Mouse (Mus musculus): Measurements from ENCODE around the gene Crocc.
A peak's percentile ranks its signal among the peaks of the same experiment; 100 is the strongest.

The Crocc gene

DNA sequence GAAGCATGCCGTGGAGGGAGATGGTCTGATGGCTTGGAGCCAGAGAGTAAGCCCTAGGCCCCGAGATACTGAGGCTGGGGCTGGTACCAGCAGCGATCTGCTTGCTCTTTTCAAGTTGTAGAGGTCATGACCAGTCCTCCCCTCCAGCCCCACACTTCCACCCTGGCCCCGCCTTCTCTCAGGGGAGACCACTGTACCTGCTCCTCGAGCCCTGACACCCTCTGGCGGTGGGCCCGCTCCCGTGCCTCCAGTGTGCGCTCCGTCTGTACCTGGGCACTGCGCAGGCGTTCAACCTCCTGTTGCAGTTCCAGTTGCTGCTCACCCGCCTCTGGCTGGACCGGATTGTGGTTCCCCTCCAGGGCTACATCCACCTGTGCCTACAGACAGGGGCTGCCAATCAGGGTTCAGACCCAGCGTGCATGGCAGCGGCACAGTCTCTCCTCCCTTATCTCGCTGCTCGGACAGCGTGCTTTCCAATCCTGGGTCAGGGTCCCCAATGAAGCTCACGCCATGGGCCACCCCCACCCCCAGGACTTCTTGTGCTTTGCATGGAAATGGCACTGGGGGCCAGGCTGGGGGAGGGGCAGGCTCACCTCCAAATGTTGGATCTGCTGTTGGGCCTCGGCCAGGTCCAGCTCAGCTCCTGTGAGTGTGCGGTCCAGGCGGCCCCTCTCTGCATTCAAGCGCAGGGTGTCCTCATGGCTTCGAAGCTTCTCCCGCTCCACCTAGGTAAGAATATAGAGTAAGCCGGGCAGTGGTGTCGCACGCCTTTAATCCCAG is 42.5 kb downstream of the Crocc start:
- no peak for DNase-seq

DNA sequence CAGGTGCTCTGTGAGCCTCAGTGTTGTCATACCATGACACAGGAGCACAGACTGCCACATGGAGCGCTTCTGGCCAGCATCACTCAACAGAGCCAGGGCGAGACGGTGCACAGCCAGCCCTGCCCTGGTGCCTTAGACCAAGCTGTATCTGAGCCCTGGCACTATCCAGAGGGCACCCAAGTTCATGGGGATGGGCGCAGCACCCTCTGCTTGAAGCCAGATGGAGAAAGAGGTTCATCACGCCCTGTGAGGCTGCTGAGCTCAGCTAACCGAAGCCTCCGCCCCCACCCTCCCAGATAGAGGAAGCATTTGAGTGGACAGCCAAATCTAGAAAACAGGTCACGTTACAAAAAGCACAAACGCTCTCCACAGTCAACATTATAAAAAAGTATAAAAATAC is 44.0 kb downstream of the Crocc start:
- DNase-seq = peak; percentile 60

DNA sequence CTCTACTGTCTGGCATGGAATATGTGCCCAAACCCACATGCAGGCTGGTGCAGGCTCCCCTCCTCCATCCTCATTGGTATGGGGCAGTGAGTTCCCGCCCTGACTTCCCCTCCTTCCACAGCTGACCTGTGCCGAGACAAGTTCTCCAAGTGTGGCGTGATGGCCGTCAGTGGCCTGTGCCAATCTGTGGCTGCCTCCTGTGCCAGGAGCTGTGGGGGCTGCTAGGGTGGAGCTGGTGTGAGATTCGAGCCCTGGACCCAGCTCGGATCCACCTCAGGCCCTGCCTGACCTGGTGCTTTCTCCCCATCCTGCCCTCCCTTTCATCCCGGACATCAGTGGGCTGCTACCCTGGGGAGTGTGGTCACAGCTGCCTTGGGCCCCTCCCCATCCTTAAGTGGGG is 45.0 kb downstream of the Crocc start:
- no peak for DNase-seq

DNA sequence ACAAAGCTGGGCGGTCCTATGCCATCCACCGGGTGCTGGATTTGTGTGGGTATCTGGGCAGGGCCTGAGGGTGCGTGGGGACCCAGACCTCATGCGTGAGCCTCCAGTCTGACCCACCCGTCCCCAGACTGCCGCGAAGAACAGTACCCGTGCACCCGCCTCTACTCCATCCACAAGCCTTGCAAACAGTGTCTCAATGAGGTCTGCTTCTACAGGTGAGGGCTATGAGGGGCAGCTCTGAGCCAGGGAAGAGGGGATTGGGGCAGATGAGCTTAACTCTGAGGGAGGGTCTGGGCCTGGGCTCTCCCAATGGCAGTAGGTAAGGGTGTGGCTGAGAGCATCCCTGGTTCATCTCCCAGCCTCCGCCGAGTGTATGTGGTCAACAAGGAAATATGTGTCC is 45.5 kb downstream of the Crocc start:
- DNase-seq = no peak

DNA sequence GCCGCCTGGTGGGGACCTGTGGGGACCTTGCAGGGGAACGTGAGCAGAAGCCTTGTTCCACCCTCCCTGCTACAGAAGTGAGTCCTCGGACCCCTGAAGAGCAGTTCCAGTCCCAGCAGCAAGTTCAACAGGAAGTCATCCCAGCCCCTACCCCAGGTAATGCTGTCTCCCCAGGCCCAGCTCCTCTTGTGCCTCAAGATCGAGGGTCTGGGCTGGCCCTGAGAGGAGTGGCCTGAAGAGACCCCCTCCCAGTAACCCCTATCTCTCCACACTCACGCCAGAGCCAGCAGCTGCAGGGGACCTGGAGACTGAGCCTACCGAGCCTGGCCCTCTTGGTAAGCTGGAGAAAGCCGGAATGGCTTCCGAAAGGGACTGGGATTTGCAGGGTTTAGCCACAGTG is 46.2 kb downstream of the Crocc start:
- DNase-seq = no peak

DNA sequence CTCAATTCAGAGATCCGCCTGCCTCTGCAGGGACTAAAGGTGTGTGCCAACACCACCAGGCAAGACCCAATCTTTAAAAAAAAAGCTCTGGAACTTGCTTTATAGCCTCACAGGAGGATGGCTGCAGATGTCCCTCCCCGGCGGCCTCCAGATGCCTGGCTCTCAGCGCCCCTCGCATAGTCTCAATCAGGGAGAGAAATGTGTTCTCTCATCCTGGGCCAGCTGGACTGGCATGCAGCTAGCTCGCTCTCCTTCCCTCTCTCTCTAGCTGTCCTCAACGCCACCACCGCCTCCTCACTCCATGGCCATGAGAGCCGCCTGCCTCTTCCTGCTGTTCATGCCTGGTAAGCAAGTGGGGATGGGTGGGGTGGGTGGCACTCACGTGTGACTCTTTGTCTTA is 47.8 kb downstream of the Crocc start:
- DNase-seq = peak; percentile 44

DNA sequence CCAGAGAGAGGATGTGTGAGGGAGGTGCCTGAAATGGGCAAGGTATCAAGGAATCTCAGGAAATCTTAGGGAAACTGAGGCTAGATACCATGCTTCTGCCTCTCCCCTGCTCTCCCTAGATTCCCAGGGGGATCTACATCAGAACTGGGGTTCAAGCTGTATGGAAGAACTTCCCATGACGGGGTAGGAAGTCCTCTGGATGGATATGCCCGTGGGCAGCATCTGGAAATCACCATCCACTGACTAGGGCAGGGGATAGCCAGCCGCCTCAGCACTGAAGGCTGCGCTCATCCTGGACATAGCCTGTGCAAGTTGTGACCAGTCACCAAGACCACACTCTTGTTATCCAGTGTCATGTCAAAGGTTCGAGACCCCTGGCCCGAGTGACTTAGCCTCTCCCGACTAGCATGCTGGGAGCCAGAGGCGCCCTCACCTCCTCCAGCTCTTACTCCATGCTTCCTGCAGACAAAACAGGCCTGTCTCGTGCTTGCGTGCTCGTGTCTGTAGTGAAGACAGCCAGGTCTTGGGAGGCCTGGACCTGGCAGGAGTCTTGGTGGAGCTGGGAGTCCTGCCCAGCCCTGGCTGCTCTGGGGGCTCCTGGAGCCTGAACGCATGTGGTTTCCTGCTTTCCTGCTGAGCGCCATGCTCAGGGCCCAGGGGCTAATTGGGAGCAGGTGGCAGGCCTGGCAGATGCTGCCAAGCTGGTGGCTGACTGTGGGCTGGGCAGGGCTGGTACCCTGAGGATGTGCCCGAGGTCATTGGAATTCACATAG is 48.6 kb downstream of the Crocc start:
- no peak for DNase-seq

DNA sequence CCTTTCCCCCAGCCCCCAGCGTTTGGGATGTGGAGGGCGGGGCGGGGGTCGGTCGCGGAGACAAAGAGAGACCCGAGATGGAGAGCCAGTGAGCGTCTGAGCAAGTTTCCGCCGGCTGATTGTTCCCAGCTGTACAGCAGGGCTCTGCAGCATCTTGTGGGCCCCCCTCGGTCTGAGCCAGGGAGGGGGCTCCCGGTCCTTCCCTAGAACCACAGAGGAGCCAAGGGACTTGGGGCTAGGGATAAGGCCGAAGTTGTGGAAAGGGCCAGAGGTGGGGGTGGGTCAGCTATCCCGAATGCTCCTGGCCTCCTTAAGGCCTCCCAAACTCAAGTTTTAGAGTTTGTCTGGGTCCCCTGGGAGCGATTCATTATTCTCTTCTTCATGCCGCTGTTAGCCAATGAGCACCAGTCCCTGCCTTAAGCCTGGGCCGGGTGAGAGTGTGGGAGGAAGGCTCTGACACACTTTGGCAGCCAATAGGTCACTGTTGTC is 49.4 kb downstream of the Crocc start:
- no peak for DNase-seq

DNA sequence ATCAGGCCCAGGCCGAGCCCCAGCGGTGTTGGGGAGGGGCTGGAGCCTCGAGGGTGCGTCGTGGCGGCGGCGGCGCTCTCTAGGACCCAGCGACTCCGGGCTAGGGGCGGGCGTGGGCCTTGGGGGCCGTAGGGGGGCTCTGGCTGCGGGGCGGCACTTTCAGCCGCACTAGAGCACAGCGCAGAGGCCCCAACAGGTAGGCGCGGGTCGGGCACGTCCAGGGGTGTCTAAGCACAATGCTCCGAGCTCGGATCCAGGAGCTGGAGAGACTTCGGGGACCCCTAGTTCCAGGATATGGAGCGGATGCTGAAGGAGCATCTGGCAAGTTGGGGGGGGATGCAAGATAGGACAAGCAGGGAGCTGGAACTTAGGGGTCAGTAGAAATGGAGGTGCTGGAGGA is 49.8 kb downstream of the Crocc start:
- DNase-seq = no peak

DNA sequence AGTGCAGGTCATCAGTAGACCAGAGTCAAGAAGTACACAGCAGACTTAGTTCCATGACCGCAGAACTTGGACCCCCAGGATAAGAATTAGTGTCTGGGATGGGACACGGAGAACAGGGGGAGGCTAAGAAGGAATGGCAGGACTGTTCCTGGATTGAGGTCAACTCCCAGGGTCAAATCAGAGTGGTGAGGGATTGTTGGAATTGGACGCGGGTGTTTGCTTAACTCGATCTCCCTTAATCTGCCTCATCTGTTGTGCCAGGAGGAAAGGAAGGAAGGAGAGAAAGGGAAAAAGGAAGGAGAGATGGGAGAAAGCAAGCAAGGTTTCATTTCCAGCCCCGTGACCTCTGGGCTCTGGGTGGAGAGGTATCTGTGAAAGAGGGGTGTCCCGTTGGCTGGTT is 50.2 kb downstream of the Crocc start, which contains the start of gene Mfap2:
TSS of gene Mfap2 (plus strand) at position 301 of the 400 bp plus-strand sequence.
- DNase-seq = no peak

DNA sequence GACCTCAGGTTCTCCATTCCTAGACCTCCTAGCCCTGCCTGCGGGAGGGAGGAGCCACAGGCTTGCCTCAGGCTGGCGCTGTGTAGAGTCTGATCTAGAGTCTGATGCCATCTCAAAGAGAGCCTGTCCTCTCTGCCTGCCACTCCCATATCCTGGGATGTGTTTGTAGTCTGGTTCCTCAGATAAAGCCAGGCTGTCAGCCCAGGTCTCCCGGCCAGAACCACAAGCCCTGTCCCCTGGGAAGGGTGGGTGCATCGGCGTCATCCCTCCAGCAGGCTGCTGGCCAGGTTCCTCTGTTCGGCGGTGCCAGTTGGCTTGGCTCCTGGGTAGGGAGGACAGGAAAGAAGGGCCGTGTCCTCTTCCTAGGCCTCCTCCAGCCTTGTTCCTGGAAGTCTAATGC is 52.3 kb downstream of the Crocc start:
- DNase-seq = no peak

DNA sequence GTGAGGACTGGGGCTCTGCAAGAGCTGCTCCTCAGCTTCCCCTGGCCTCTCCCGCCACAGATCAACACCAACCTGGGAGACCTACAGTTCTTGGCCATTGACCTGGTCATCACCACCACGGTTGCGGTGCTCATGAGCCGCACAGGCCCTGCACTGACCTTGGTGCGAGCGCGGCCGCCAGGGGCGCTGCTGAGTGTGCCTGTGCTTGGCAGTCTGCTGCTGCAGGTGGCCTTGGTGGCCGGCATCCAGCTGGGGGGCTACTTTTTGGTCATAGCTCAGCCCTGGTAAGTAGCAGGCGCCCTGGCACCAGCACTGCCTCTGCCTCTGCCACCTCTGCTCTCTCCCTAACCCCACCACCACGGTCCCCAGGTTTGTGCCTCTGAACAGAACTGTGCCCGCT is 54.4 kb downstream of the Crocc start:
- DNase-seq = no peak

DNA sequence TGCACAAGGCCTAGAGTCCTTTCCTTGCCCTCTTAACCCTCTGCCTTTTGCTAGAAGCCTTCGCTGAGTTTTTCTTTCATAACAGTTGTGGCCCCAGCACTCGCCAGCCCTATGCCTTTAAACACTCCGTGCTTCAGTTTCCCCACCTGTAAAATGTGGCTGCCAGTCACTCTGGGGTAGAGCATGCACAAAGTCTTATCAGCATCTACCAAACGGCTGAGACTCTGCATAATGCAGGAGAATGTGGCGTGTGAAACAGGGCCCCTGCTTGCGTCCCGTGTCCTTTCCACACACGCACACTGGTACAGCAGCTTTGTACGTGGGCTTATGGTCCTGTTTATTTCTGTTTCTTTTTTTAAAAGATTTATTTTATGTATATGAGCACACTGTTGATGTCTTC is 63.5 kb downstream of the Crocc start:
- DNase-seq = no peak

DNA sequence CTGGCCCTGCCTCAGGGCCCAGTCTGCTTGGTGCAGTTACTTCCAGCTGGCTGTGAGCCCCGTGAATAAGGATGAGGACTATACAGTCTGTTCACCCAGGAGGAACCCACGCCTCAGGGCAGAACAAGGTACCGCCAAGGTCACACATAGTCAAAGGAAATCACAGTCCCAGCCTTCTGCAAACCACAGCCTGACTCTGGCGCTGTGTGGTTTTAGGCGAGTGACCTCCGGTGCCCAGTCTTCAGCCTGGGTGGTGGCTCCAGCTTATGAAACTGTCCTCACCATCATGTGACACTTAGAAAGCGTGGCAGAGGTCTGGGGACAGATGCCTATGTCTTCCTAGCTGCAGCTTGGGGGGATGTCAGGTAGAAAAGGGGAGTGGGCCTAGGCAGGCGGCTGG is 64.5 kb downstream of the Crocc start:
- no peak for DNase-seq

DNA sequence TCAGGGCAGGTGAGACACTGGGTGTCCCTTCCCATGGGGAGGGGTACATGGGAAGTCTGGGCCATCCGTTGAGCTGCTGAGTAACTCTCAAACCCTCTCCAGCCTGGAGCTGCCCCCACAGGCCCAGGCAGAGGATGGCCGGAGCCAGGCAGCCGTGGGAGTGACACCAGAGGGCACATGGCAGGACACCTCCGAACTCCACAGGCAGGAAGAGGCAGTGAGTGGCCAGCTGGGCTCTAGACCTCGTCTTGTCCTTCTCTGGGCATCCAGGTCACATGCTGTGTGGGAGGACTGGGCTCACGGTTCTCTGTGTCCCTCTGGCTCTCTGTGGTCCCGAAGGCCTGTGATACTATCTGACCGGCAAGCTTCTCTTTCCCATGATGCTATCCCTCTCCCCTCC is 66.5 kb downstream of the Crocc start:
- DNase-seq = no peak

DNA sequence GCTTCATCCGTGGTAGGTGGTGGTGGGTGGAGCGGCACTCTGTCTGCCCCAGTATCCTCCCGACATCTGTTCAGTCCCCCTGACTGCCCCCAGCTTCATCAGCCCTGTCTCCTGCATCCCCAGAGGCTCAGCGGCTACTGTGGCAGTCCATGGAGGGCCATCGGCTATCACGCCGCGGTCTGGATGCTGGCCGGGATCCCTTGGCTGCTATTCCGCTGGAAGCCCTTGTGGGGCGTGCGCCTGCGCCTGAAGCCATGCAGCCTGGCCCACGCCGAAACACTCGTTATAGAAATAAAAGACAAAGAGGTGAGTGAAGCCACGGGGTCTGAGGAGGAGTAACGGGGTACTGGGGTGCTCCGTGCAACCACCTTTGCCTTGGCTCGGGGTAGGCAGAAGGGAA is 68.1 kb downstream of the Crocc start:
- no peak for DNase-seq

DNA sequence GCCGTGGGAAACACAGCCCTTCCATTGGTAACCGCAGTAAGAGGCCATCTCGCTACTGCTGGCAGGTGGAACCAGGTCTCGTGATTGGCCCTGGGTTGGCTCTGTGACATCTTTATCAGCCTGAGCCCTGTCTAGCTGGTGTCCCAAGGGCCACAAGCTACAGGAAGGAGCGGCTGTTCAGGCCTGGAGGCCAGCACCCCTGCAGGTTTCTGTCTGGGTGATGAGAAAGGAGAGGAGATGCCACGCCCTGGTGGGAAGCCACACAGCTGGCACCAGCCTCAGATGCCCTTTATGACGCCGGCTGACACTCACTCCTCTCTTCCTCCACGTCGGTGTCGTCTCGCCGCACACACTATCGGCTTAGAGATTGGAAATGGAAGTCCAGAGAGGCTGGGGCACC is 70.9 kb downstream of the Crocc start:
- no peak for DNase-seq

DNA sequence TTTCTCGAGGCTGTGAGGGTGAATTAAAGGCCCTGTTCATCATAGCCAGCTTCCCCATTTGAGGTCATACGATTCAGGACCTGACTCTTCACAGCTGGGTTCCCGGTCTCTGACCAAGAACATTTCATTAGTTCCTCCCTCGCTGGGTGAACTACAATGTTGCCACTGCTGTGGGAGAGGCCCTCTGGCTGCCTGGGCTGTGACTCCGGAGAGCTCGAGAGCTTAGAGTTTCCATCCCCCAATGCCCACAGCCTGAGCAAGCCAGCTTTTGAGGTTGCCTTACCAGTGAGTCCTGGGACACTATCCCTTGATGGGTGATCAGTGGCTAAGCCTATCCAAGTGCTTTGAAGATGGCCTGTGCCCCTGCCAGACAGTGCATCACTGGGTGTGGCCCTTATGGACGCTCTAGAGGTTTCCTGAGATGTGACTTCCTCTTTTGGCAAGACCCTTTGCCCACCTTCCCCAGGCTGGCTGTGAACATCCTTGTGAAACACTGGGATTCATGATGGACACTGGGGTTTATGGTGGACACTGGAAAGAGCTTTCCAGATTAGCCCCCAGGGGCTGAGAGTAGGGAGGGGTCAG is 71.6 kb downstream of the Crocc start:
- DNase-seq = no peak

DNA sequence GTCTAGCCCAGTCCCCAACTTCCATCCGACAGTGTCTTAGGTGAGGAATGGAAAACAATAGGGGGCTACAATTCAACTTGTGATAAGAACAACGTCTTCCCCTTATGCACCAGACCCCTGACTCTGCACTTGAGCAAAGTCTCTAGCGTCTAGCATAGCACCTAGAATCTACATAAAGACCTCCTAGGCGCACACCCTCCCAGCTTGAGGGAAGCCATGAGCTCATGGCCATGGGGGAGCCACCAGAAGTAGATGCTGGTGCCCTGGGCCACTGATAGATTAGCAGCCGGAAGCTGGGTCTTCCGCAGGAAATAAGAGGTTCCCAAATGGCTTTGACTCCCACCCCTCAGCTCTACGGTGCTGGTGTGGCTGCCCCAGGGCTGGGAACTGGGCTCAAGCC is 72.9 kb downstream of the Crocc start:
- DNase-seq = no peak

DNA sequence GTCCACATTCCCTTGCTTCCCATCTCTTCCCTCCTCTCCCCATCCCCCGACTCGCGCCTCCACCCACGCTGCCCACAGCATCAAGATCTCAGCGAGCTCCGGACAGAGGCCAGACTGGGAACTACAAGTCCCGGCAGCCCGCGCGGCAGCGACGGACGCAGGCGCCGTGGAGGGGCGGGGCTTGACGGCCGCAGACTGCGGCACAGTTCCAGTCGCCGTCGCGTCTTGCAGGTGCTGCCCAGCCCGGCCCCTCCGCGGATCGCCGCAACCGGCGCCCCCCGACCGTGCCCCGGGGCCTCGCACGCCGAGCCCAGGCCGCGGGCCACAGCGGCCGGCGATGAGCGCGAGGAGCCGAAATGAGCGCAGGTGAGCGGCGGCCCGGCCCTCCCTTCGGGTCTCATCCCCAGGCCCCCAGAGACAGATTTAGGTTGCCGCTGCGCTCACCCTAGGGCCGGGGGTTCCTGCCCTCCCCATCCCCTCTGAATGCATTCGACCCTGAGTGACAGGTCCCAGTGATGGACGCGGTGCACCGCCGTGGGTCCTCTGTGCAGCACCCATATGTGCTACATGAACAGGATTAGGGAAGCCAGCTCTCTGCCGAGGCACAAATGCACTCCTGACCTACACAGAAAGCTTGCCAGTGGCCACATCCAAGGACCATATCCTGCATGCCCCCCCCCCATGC is 73.5 kb downstream of the Crocc start, which contains the start of gene Atp13a2:
TSS of gene Atp13a2 (plus strand) at position 163 of the 685 bp plus-strand sequence.
- peak; percentile 95 for DNase-seq

DNA sequence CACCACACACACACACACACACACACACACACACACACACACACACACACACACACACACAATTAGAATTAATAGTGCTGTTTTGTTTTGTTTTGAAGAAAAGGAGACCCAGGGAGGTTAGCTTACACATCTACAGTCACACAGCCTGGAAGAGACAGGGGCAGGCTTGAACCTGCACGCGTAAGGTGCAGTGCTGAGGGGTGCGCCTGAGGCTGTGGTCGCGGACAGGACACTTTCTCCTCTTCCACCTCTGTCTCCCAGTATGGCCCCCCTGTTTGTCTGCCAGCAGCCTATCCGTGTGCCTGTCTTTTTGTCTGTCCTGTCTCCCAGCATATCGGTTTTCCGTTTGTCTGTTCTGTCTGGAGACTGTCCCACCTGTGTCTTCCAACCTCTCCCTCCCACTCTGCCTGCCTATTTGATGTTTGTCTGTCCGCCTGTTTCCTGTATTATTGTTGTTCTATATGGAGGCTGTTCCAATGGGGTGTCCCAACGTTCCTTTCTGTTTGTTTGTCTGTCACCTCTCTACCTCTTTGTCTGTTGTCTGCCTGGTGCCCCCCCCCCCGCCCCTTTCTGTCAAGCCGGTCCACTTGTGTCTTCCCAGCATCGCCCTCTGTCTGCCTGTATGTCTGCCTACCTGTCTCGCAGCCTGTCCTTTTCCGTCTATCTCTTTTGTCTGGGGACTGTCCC is 74.2 kb downstream of the Crocc start:
- DNase-seq = no peak

DNA sequence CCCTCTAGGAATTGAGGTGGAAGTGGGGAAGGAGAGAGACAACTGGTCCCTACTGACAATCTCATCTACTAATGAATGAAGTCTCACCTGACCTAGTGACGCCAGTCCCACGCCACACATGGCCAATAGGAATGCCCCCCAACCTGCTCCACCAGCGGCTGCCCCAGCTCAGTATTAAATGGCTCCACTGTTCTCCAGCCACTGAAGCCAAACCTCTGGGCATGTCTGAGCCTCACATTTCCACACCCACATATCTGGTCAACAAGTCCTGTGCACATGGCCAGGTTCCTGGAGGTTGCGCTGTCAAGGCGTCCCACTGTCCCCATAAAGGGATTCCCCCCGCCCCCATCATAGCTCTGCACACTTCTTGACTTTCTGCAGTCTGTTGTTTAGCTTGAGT is 75.8 kb downstream of the Crocc start:
- DNase-seq = no peak

DNA sequence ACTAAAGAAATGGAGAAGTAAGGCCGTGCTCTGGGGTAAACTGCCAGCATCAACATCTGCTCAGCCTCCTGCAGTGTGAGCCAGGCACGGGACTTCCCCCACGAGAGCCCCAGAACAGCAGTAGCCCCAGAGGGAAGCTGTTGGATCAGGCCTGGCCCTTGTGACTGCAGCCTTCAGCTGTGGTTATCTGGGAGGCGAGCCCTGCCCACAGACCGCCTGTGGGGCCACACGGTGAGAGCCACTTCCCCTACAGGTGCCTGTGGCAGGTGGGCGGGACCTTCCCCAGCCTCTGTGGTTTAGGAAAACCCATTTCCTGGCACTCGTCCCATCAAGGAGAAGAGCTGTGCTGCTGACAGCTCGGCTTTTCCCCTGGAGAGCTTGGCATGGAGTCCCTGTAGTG is 76.9 kb downstream of the Crocc start:
- DNase-seq = peak; percentile 32

All from right cerebral cortex, adult 18-20 months (tissue).